Mouse (Mus musculus) hindbrain, embryonic 16.5 days (tissue): ENCODE data around the gene Fuk. TPM values are rescaled to one million over a fixed set of nuclear protein-coding genes. Genes with fewer than 3 reads are reported as not detected.
A peak's percentile ranks its signal among the peaks of the same experiment; 100 is the strongest.

Experiments
- ATAC-seq: fragments of 200-750 bp; cut with Nextera tagmentation; 2 replicates; pipeline ENCODE4 v1.8.0; 2017; ENCODE audit warnings: moderate TSS enrichment, moderate library complexity
- H3K27ac ChIP-seq: fragments of 300-500 bp; sonication (generic); 2 replicates; pipeline ENCODE4 v1.5.1; 2014; ENCODE audit warnings: low read depth, mild to moderate bottlenecking, control low read depth, low read length, moderate library complexity
- H3K27me3 ChIP-seq: fragments of 300-500 bp; sonication (generic); replicated peaks from 2 replicates; pipeline ENCODE4 v1.6.1; 2014; ENCODE audit warnings: low read length; ENCODE audit not compliant: control insufficient read depth, insufficient read depth
- H3K36me3 ChIP-seq: fragments of 300-500 bp; sonication (generic); 2 replicates; pipeline ENCODE4 v1.6.1; 2014; ENCODE audit warnings: mild to moderate bottlenecking, low read length, moderate library complexity, mixed read lengths; ENCODE audit not compliant: control insufficient read depth, insufficient read depth
- H3K4me1 ChIP-seq: fragments of 300-500 bp; sonication (generic); 2 replicates; pipeline ENCODE4 v1.6.1; 2014; ENCODE audit warnings: low read depth, low read length; ENCODE audit not compliant: control insufficient read depth, insufficient read depth
- H3K4me2 ChIP-seq: fragments of 300-500 bp; sonication (generic); 2 replicates; pipeline ENCODE4 v1.6.1; 2014; ENCODE audit warnings: mild to moderate bottlenecking, low read length, control low read depth, moderate library complexity
- H3K4me3 ChIP-seq: fragments of 300-500 bp; sonication (generic); 2 replicates; pipeline ENCODE4 v1.5.1; 2014; ENCODE audit warnings: mild to moderate bottlenecking, low read length, control low read depth, moderate library complexity
- H3K9ac ChIP-seq: fragments of 300-500 bp; sonication (generic); 2 replicates; pipeline ENCODE4 v1.6.1; 2014; ENCODE audit warnings: low read depth, mild to moderate bottlenecking, control low read depth, low read length, moderate library complexity
- H3K9me3 ChIP-seq: fragments of 300-500 bp; sonication (generic); 2 replicates; pipeline ENCODE4 v1.6.1; 2014; ENCODE audit warnings: mild to moderate bottlenecking, low read length, moderate library complexity; ENCODE audit not compliant: control insufficient read depth
- WGBS: fragments of 180-500 bp; shearing (Covaris S2); extraction: QIAGEN DNeasy Blood & Tissue Kit; methylation state at CpG from one replicate; pipeline ENCODE4 v1.1.7; 2014; 5-methylcytosine and 5-hydroxymethylcytosine counted together
- polyA plus RNA-seq: library from polyadenylated mRNA; unstranded; fragments of >200 nt; fragmentation: Nextera tagmentation; extraction: Ambion mirVana; gene quantifications from 2 replicates; pipeline ENCODE4 v1.2.1, GENCODE M21; 2015

Fuk gene
- polyA plus RNA-seq, 1 experiment from 2014 or later: 8.1 TPM

- Histone ChIP-seq H3K9ac (peak overlapping the region; percentile 89), H3K27me3 (no peaks in the 10 kb centered on the region), H3K4me1 (peaks cover 21% of the 10 kb centered on the region), H3K36me3 (peaks cover 28% of the 10 kb centered on the region), H3K4me2 (peak overlapping the region; percentile 82), H3K27ac (peak overlapping the region; percentile 89), H3K4me3 (peak overlapping the region; percentile 93), H3K9me3 (no peaks in the 10 kb centered on the region)
- no peak for ATAC-seq
- 9% methylated on average over 17 of the region's 17 CpGs for WGBS
Observed at GRCm38 (mm10) chr8:110845821-110846404, 56.4 kb downstream of the Fuk start.

- no peak overlapping the region for H3K9ac ChIP-seq
- peaks cover 30% of the 10 kb centered on the region for H3K36me3 ChIP-seq
- no peaks in the 10 kb centered on the region for H3K27me3 ChIP-seq
Observed at GRCm38 (mm10) chr8:110844941-110845340, 57.3 kb downstream of the Fuk start.

GRCm38 (mm10) chr8:110843207-110843606, 59.1 kb downstream of the Fuk start:
- no peaks in the 10 kb centered on the region for H3K9me3 ChIP-seq
- H3K4me2 ChIP-seq: no peak overlapping the region
- H3K4me1 ChIP-seq: peaks cover 21% of the 10 kb centered on the region
- no peak overlapping the region for H3K27ac ChIP-seq
- no peak overlapping the region for H3K4me3 ChIP-seq
- ATAC-seq: no peak
- H3K36me3 ChIP-seq: peaks cover 42% of the 10 kb centered on the region
- H3K9ac ChIP-seq: no peak overlapping the region
- WGBS: 88% methylated on average over 5 of the region's 5 CpGs
- H3K27me3 ChIP-seq: no peaks in the 10 kb centered on the region

More at GRCm38 (mm10) chr8:110844941-110845340, 57.3 kb downstream of the Fuk start:
- Histone ChIP-seq H3K9me3 (no peaks in the 10 kb centered on the region), H3K4me3 (no peak overlapping the region), H3K4me1 (peaks cover 21% of the 10 kb centered on the region), H3K27ac (no peak overlapping the region), H3K4me2 (peak overlapping the region; percentile 82; the same call in 1 of the 2 replicates)
- 86% methylated on average over 3 of the region's 3 CpGs for WGBS
- ATAC-seq: no peak

- Histone ChIP-seq H3K27ac (no peak overlapping the region), H3K36me3 (peaks cover 47% of the 10 kb centered on the region), H3K27me3 (no peaks in the 10 kb centered on the region), H3K9ac (no peak overlapping the region), H3K4me2 (no peak overlapping the region), H3K4me3 (no peak overlapping the region), H3K4me1 (peaks cover 13% of the 10 kb centered on the region), H3K9me3 (no peaks in the 10 kb centered on the region)
- ATAC-seq: no peak
- WGBS: 94% methylated on average over 3 of the region's 3 CpGs
Observed at GRCm38 (mm10) chr8:110842012-110842574, 60.2 kb downstream of the Fuk start.

Other genes starting within 250 kb of the Fuk start
- 26.4 and 28.8 TPM in 2 replicates for gene Mtss1l, start 181.0 kb downstream of the Fuk start, polyA plus RNA-seq
- 7.7 and 8.8 TPM in 2 replicates for gene Il34, start 96.6 kb downstream of the Fuk start, polyA plus RNA-seq
- gene Cog4, start 55.9 kb downstream of the Fuk start, polyA plus RNA-seq: 74.1 and 77.4 TPM in 2 replicates
- gene Sf3b3, start 55.7 kb downstream of the Fuk start, polyA plus RNA-seq: 78.4 and 92.3 TPM in 2 replicates
- 23.5 and 26.5 TPM in 2 replicates for gene St3gal2, start 17.4 kb upstream of the Fuk start, polyA plus RNA-seq
- gene Ddx19a, start 95.3 kb upstream of the Fuk start, polyA plus RNA-seq: 10.1 and 12.8 TPM in 2 replicates
- 6.7 and 6.9 TPM in 2 replicates for gene Ddx19b, start 129.3 kb upstream of the Fuk start, polyA plus RNA-seq
- 92.2 and 94.7 TPM in 2 replicates for gene Aars, start 130.7 kb upstream of the Fuk start, polyA plus RNA-seq
- gene Exosc6, start 153.9 kb upstream of the Fuk start, polyA plus RNA-seq: not detected in 2 replicates
- gene Clec18a, start 189.9 kb upstream of the Fuk start, polyA plus RNA-seq: 0.49 and 0.65 TPM in 2 replicates
- 9.5 and 10.5 TPM in 2 replicates for gene Pdpr, start 192.1 kb upstream of the Fuk start, polyA plus RNA-seq